Mouse (Mus musculus) E14TG2a.4 (cell line): ENCODE measurements around the gene H2-Ke6.

Experiments
- CTCF ChIP-seq: conservative IDR thresholded peaks from 2 replicates; pipeline ENCODE4 v1.5.1; 2014; ENCODE audit warnings: low read length
- NANOG ChIP-seq: IDR thresholded peaks from 2 replicates; pipeline ENCODE4 v1.6.1; 2014; ENCODE audit warnings: borderline replicate concordance, low read length, mixed read lengths

- TF ChIP-seq CTCF (no peak), NANOG (no peak)
Measured at GRCm38 (mm10) chr17:34039562-34040450, 11.9 kb upstream of the H2-Ke6 start.
